Mouse (Mus musculus): ENCODE results near the gene Fermt2.

Gene Fermt2

DNA sequence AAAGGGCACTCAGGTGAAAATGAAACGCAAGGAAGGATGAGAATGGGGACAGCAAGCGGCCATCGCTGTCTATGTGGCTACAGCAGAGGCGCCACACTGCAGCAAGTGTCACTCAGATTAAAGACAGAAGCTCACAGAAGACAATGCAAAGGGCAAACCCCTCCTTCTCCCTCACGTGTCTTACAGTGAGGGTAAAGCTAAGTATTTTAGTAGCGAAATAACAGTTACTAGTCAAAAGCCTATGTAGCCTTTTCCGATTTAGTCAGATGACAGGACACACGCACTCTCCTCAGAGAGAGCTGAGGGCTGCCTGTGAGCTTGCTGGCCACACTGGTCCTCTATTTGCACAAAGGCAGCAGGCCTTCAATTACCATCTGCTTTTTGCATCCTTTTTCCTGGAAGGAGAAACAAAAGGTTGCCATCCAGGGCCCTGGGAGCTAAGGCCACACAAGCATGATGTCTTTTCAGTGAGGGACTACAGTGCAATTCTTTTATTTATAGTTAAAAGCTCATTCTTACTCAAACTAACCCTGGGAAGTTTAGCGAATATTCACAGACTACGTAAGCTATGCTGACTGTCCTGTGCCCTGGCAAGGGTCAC, 66.9 kb downstream of the Fermt2 start:
- DNase-seq: peak; percentile 69

DNA sequence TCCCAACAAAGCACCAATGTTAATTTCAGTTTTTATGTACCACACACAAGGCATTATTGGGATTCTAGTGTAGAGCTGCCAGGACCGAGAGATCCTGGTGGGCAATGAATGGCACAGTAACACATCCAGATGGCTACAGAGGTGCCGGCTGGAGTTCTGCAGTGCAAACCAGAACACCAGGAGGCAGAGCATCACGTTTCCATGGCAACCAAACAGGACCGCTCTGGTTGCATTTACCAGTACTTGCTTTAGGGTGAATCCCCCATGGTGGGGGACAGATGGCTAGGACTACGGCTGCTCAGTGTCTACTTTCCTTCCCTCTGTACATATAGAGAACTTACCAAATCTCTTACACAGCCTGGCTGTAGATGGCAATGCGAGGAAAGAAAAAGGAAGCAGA, 67.5 kb downstream of the Fermt2 start:
- peak; percentile 88 for DNase-seq

DNA sequence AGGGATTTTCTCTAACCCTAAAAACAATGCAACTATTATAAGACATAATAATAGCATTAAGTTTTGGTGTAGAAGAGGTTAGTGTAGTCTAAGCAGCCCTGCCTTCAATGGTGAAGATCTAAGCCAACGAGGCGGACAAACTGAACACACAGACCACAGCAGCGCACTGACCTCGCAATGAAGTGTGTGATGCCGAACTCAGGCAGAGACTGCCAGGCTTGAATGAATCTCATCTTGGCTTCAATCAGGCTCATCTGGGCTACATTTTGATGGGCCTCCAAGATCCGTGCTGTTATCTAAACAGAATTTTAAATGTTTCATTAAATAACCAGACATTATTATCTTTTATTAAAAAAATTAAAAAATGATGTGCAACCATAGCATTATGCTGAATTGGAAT, 68.0 kb downstream of the Fermt2 start:
- DNase-seq: no peak

DNA sequence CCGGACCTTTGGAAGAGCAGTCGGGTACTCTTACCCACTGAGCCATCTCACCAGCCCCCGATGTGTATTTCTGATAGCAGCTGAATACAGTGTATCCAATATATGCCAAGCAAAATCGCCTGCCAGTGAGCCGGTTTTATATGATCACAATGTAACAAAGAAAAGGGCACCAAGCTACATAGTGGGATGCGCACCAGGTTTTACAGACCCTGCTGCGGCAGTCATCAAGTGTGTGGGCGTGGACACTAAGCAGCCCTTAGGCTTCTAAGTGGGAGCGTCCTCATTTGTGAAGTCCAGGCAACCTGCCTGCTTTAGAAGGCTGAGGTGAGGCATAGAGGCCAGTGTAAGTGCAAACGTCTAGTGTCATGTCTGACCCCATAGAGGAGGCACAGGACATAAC, 69.4 kb downstream of the Fermt2 start:
- no peak for DNase-seq

DNA sequence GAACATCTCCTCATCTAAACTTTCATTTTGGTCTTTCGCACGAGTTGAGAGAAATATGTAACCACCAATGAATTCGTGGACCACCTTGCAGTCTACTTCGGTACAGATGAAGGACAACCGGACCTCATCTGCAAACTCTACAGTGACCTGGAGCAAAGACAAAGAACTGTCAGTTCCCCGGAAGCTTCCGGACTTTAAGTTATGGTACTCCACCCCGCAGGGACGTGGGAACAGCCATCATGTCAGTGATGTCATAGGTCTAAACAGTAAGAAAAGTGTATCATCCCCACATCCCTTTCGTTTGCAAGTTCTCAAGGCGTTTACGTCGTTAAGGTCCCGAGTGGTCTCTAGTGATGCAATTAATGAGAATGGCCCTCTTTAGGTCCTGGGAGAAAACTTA, 70.0 kb downstream of the Fermt2 start:
- DNase-seq: no peak

DNA sequence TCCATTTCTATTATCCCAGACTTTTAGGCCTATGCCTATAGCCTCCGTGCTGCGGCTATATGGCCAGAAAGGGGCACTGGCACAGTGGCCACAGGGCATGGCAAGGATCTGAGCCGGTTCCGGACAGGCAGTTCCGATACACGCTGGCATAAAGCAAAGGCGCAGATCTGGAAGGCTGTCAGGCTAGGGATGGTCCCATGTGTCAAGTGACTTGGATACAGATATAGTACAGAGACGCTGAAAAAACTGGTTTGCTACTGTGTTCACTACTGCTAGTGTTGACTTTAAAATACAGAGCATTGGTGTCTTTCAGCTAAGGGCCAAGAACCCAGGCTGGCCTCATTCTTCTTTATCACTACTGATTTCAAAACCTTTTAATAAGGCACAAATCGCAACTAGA, 72.9 kb downstream of the Fermt2 start:
- no peak for DNase-seq

DNA sequence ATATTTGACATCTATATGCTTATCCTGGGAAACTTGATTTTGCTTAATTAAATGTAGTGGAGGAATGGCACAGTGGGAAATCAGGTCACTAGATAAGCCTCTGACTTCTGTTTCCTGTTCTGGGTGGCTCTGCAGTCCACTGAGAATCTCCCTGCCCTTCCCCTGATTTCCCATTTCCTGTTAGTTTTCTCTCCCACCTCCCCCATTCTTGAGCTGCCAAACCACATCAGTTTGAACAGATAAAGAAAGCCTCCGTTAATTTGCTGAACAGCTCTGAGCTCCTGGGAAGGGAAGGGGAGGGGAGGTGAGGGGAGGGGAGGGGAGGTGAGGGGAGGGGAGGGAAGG, 73.4 kb downstream of the Fermt2 start:
- peak; percentile 86 for DNase-seq

DNA sequence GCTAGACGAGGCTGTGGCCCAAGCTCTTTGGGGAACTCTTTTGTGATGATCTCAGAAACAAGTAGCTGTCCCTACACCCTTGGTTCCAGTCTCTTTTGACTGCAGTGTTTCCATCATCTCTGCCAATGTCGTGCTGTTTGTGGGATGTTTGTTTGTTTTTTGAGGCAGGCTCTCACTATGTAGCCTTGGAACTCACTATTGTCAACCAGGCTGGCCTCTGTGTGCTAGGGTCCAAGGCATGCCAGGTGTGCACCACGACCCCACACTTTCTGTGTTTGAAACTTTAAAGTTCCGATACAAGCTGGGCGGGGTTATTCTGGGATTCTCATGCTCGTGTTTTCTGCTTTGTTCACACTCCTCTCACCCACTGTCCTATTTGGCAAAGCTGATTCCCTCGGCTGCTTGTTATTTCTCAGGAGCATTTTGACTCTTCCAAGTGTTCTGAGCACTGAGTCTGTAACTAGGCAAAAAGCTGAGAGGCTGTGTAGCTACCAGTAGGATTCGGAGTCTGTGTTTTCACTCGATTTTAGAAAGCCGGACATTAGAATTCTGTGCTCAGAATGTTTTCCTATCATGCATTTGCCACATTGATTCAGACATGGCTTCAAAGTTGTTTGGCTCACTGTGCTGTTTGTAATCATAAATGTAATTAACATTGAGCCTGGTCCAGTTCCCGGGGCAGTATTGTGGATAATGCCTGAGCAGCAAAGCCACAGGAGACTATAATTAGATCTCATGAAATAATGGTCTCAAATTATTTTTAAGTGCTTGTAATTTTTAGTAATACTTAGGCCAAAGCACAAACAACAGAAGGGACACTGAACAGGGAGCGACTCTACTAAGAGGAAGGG, 74.0 kb downstream of the Fermt2 start:
- peak; percentile 43 for DNase-seq

DNA sequence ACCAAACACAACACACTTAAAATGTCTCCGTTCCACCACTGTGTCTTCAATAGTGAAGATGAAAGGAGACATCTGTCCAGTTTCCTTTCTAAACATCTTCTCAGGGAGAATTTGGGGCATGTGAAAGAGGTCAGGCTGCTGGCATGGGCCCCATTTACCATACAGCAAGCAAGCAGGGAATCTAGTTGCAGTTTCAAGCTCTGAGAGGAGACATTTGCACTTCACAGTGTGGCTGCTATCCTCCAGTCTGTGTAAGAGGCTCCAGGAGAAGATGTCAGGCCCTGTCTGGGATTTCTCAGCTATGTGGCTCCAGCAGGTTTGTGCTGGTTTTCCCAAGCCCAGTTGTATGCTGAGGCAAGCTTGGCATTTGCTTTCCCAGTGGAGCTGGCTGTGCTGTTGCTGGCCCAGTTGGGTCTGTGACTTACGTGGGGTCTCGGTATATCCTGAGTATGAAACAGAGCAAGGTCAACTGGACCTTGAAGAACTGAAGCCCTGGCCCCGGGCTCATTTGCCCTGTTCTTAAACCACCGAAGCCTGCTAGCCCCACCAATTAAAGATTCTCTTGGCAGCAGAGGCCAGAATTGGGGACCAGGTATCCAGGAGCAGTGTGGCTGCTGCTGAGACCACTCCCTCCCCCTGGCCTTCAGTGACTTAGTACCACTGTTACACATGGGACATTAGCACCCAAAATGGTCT, 76.2 kb downstream of the Fermt2 start:
- peak; percentile 54 for DNase-seq

DNA sequence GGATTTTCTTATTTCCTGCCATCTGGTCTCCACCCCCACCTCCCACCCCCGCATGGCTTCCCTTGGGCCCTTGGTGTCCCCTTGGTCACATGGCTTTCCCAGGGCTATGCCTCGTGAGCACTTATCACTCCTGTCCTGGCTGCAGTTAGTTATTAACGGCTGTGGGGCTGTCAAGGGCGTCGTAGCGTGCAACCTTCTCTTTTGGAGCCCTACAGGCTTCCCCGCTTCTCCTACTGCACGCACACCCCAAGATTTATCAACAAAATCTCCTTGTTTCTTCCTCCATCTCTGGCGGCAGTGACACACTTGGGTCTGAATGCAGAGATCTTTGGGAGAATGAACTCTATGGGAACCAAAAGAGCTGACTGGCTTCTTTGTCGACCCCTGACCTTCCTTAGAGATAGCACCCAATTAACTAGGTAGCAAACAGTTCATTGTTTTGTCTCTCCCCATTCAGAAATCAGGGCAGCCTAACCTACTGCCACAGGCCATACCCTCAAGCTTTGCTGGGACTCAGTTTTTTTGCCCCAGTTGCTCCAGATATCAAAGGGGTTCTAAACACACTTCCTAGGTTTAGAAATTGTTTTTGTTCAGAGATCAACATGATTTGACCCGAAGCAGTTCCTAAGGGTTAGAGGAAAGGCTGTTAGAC, 76.9 kb downstream of the Fermt2 start:
- peak; percentile 50 for DNase-seq

DNA sequence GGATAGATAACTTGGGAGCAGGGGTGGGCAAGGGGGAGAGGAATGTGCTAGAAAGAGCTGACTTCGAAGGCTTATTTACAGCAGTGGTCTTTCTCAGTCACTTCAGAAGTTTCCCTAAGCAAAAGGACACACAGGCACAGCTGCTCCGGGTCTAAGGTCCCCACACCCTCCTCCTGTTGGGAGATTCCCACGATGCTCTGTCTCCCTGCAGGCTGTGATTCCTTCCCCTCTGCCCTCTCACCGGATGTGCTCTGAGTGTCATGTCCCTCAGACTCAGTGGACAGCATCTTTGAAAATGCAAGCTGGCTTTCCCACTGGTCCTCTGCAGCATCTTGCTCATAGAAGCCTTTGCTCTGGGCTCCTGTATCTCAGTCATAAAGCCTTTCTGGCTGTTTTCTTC, 77.8 kb downstream of the Fermt2 start:
- DNase-seq: no peak

DNA sequence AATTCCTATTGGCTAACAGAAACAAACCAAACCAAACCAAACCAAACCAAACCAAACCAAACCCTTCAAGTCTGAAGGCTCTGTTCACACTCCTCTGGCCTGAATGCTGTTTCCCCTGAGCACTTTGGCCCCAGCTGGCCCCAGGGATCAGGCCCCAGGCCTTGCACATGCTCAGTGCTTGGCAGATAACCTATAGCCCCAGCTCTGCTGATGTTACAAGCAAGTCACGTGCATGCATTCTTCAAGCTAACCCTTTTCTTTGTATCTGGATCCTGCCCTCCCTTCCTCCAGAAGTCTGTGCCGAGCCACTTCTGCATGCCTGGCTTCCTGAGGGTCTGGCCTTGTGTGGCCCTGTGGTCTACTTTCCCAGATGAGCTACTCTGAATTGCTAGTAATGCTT, 78.8 kb downstream of the Fermt2 start:
- DNase-seq: peak; percentile 37

DNA sequence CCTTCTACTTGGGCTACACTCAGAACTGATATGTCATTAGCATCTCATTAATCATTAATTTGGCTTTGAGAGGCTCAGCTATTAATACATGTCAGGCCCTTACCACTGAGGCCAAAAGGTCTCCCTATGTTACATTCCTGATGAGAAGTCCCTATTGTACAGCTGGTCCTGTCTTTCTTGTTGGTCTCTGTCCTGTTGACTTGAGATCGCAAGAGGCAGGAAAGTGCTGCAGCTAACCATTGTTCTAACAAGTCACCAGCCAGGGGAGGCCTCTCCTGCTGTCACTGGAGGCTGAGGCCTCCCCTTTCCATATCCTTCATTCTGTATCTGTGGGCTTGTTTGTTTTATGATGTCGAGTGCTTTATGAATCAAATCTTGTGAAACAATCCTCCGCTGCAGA, 83.1 kb downstream of the Fermt2 start:
- DNase-seq: no peak

DNA sequence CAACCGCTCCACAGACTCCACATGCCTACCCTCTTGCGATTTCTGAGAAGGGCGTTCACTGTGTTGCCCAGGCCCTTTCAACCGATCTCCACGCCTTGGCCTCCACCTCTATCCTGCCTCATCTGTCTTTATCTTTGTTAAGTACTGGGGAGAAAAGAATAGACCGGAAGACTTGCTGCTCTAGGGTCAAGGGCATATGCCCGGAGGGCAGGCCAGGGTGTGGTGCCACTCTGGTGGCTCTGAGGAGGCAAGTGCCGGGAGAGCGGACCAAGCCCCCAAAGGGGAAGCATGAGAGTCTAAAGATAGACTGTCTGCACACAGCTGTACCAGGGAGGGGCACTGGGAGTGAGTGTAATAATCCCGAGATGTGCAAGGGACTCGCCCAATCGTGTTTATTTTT, 84.5 kb downstream of the Fermt2 start:
- no peak for DNase-seq

DNA sequence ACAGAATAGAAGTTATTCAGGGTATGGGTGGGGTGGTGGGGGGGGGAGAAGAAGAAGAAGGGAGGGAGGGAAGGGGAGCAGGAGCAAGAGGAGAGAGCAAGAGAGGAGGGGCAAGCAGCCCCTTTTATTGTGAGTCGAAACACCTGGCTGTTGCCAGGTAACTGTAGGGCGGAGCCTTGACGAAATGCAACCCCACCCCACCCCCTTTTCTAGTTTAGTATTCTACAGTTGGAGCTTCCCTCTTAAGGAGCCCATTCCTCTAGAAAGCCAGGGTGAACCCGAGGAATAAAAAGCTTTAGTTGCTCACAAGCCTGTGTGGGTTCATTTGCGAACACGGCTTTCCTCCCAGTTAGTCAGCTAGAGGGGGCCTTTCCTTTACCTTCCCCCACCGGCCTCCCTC, 85.0 kb downstream of the Fermt2 start:
- no peak for DNase-seq

DNA sequence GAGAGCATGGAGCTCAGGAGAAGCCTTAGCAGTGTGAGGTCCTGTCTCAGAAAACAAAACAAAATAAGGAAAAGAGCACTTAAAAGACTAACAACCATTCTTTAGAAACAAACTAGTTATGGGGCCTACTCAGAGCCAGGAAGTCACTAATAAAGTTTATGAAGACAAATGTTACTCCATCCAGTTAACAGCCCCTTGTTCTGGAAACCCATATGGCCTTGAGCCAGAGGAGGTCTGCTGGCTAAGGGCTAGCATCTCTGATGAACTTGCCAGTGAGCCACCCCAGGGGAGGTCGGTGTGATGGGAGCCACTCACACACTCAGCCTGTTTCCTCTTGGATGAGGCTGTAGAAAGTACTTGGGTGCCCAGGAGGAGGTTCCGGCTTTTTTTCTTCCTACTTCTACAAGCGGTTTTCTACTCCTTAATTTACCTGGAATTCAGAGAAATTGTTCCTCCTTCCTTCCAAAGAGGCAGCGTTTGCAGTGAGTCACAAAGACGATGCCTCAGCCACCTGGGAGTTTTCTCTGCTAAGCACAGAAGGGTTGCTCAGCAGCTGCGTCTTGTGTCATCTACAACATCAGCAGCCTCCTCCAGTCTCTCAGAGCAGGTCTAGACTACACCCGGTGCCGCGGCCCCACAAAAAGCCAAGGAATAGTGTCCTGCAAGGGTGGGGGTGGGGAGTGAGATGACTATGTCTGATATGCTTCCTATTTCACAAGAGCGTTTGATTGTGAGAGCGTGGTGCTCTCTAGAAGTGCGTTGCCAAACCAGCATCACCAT, 86.9 kb downstream of the Fermt2 start:
- no peak for DNase-seq

DNA sequence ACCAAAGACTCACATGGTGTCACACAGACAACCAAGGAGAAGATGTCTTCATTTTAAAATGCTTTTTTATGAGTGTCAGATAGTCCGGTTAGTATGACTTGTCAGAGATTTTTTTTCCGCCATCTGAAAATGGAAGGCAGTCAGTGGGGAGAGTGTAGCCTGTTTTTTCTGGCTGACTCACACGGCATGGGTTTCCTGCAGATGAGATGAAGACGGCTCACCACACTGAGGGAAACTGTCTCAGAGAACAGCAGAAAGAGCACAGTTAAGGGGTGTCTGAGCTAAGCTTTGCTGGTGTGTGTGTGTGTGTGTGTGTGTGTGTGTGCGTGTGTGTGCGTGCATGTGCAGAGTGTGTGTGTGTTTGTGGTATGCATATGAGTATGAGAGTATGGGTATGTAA, 88.6 kb downstream of the Fermt2 start:
- no peak for DNase-seq

DNA sequence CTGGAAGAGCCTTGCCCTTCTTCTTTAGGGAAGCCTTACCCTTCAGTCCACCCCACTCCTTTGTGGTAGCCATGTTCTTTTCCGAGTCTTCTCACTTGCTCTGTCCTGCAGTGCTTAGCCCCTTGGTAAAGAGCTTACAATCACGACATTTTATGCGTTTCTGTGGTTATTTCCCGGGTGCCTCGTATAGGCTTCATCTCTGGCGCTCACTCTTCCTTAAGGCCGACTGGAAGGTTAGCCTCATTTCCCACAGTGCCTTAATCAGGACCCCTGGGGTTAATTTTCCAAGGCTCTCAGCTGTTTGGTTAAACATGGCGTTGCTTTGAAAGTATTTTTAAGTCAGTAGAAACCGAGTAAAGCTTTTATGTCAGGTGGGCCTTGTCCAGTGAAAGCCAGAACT, 90.5 kb downstream of the Fermt2 start:
- DNase-seq: no peak

DNA sequence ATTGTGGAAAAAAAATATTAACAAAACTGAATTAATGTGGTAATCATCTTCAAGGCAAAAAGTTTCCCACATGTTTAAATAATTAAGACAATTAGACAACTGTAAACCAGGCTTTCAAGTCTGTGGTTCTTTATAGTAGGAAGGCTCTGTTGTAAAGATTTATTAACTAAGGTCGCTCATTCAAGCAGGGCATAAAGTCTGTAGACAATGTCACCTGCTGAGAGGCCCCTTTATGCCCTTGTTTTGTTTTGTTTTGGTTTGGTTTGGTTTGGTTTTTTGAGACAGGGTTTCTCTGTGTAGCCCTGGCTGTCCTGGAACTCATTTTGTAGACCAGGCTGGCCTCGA, 91.0 kb downstream of the Fermt2 start:
- no peak for DNase-seq

DNA sequence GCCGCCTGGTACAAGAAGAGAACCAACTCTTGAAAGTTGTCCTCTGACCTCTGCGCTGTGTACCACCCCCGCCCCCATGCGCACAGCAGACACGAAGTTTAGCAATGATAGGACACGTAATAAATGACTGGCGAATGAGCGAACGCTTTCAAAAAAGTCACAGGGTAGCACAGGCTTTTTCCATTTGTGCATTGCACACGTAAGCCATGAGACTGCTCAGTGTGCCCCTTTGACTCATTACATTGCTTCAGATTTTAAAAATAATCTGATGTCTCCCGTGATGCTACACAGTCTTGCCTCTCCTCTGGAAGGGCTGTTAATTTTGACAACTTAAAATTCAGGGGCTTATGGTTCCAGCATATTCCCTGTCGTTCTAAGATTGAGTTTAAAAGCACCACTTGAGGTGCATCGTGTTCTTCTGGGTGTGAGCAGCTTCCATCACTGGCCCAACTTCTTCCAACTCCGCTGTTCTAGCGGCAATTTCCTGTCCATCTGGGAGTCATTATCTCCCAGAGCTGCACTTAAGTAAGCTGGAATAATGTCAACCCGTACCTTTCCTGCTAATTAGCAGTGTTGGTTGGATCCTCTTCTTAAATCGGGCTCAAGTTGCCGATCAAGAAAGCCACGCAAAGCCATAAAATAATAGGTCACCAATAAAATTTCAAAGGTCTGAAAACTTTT, 91.5 kb downstream of the Fermt2 start:
- no peak for DNase-seq

DNA sequence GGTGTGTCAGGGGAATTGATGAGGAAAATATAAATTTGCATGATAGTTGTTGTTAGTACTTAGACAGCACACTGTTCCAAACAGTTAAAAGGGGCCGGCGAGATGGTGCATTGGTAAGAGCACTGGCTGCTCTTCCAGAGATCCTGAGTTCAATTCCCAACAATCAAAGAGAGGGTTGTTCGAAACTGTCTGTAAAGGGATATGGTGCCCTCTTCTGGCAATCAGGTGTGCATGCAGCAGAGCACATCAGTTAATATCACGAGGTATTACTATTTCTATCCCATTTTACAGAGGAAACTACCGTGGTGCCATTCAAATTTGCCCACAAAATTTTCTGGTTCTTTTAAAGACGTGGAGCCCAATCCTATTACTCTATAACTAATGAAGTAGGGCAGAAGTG, 95.7 kb downstream of the Fermt2 start:
- DNase-seq: no peak

DNA sequence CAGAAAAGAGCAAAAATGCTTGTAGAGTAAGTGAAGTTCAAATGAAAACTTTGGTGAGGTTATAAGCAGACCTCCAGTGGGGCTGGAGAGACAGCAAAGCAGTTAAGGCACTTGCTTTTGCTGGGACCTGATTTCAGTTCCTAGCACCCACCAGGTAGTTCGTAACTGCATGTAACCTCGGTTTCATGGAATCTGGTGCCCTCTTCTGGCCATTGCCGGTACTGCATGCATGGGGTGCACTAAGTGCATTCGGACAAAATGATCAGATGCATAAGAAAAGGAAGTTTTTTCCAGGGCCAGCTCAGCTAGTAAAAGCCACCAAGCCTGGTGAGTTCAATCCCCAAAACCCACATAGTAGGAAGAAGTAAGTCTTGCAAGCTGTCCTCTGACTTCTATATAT, 97.9 kb downstream of the Fermt2 start:
- DNase-seq: no peak

All from retina, postnatal 1 day (tissue).